Mouse (Mus musculus): ENCODE measurements around the gene Msrb2. TPM values are rescaled to one million over a fixed set of nuclear protein-coding genes. Genes with fewer than 3 reads are reported as not detected.

Gene Msrb2
- 30.2 TPM for polyA plus RNA-seq (2017; shearing (Covaris generic))

DNA sequence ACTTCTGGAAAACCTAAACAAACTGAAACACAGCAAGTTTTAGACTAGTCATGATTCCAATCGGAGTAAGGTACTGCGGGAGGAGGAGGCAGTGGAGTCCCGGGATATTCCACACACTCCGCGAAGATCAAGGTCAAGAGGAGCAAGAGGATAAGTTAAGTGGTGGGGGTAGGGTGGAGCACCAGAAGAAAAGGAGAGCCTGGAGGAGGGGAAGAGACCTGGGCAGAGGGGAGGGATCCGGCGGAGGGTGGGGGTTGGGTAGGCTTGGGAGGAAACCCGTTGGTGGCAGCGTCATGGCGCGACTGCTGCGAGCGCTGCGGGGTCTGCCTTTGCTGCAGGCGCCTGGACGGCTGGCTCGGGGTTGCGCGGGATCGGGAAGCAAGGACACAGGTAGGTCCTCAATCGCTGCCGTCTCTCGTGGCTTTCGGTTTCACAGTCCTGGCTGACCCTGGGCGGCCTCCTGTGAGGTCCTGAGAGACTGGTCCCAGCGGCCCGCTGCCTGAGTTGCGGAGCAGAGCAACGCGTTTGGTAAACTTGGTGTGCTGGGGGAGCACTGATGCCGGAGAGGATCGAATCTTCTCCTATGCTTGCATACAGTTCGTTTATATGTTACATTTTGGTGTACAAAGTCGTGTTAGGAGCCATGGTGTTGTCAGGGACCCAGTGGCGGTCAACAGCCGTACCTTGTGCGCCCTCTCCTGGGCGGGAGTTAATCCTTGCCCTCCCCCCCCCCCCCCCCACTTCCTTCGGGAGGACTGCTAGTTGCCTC, at the start of gene Msrb2:
Gene Msrb2, plus strand, starts transcription at position 51 of the 769 bp plus-strand sequence.

Other genes with a start within 250 kb of the Msrb2 start
- gene Armc3, start 172.1 kb upstream of the Msrb2 start, polyA plus RNA-seq (2017; shearing (Covaris generic)): 3.5 TPM
- gene Ptf1a, start 74.2 kb downstream of the Msrb2 start, polyA plus RNA-seq (2017; shearing (Covaris generic)): not detected
- not detected for gene 4921504E06Rik, start 182.5 kb downstream of the Msrb2 start, polyA plus RNA-seq (2017; shearing (Covaris generic))